Mouse (Mus musculus) liver, adult 2 months (tissue): ENCODE data around the gene Kat2a. TPM values are rescaled to one million over a fixed set of nuclear protein-coding genes. Genes with fewer than 3 reads are reported as not detected.

Experiments used
- DNase-seq: peaks from one replicate; pipeline ENCODE4 v3.0.0-alpha.2; 2011; ENCODE audit warnings: low read depth, low spot score; ENCODE audit errors: extremely low read depth
- H3K27ac ChIP-seq: fragments of 200-500 bp; replicated peaks from 2 replicates; pipeline ENCODE4 v1.5.1; 2012; ENCODE audit warnings: low read depth, mild to moderate bottlenecking, control low read depth, inconsistent platforms, low read length; ENCODE audit not compliant: insufficient read depth
- H3K27me3 ChIP-seq: fragments of 200-500 bp; 2 replicates; pipeline ENCODE4 v1.6.1; 2012; ENCODE audit warnings: mild to moderate bottlenecking, moderate library complexity, low read length, inconsistent platforms; ENCODE audit not compliant: control insufficient read depth, insufficient read depth
- H3K36me3 ChIP-seq: fragments of 200-500 bp; 2 replicates; pipeline ENCODE4 v1.6.1; 2012; ENCODE audit warnings: low read length, inconsistent platforms; ENCODE audit not compliant: control insufficient read depth, insufficient read depth
- H3K4me1 ChIP-seq: fragments of 200-500 bp; 2 replicates; pipeline ENCODE4 v1.6.1; 2011; ENCODE audit warnings: low read length; ENCODE audit not compliant: control insufficient read depth, insufficient read depth
- H3K4me3 ChIP-seq: fragments of 200-500 bp; 2 replicates; pipeline ENCODE4 v1.5.1; 2011; ENCODE audit warnings: low read depth, mild to moderate bottlenecking, control low read depth, low read length, moderate library complexity; ENCODE audit not compliant: insufficient read depth
- H3K79me2 ChIP-seq: fragments of 200-500 bp; 2 replicates; pipeline ENCODE4 v1.6.1; 2012; ENCODE audit warnings: inconsistent platforms, mild to moderate bottlenecking, low read length, moderate library complexity; ENCODE audit not compliant: control insufficient read depth, insufficient read depth
- H3K9ac ChIP-seq: fragments of 200-500 bp; 2 replicates; pipeline ENCODE4 v1.6.1; 2012; ENCODE audit warnings: low read depth, mild to moderate bottlenecking, control low read depth, inconsistent platforms, low read length
- CTCF ChIP-seq: fragments of 200-500 bp; IDR thresholded peaks from 2 replicates; pipeline ENCODE4 v1.5.1; 2011; ENCODE audit warnings: low read depth, low read length, control low read depth
- POLR2A ChIP-seq: fragments of 200-500 bp; IDR thresholded peaks from 2 replicates; pipeline ENCODE4 v1.6.1; 2011; ENCODE audit warnings: low read length, control low read depth; ENCODE audit not compliant: insufficient read depth; ENCODE audit errors: extremely low read depth
- WGBS: fragments of 180-500 bp; shearing (Covaris S2); methylation state at CpG from one replicate; pipeline ENCODE4 v1.1.7; 2018; 5-methylcytosine and 5-hydroxymethylcytosine counted together
- polyA plus RNA-seq: library from polyadenylated mRNA; depleted of rRNA; stranded (reverse); fragments of >200 nt; gene quantifications from 2 replicates; pipeline ENCODE4 v1.2.3, GENCODE M21; 2012
- total RNA-seq: library from RNA; depleted of rRNA; stranded (reverse); fragments of >200 nt; gene quantifications from 2 replicates; pipeline ENCODE4 v1.2.3, GENCODE M21; 2014

Gene Kat2a
- total and polyA plus RNA-seq, 2 experiments: 3.3 to 18.9 TPM

- WGBS: 90% methylated on average over 1 of the region's 3 CpGs
- Histone ChIP-seq H3K27ac (no peak overlapping the region), H3K4me1 (no peaks in the 10 kb centered on the region), H3K27me3 (no peaks in the 10 kb centered on the region), H3K9ac (no peak overlapping the region), H3K79me2 (no peaks in the 10 kb centered on the region), H3K4me3 (no peak overlapping the region), H3K36me3 (no peaks in the 10 kb centered on the region)
- DNase-seq: no peak
- TF ChIP-seq CTCF (no peak), POLR2A (no peak)
Measured at GRCm38 (mm10) chr11:100685371-100685770, 26.9 kb downstream of the Kat2a start.

- Histone ChIP-seq H3K9ac (no peak overlapping the region), H3K27me3 (no peaks in the 10 kb centered on the region), H3K79me2 (no peaks in the 10 kb centered on the region), H3K27ac (no peak overlapping the region), H3K36me3 (no peaks in the 10 kb centered on the region), H3K4me3 (no peak overlapping the region), H3K4me1 (no peaks in the 10 kb centered on the region)
- TF ChIP-seq POLR2A (no peak), CTCF (no peak)
- no peak for DNase-seq
- 85% methylated on average over 2 of the region's 2 CpGs for WGBS
Measured at GRCm38 (mm10) chr11:100684084-100684483, 28.2 kb downstream of the Kat2a start.

GRCm38 (mm10) chr11:100682526-100682925 is 29.7 kb downstream of the Kat2a start:
- Histone ChIP-seq H3K4me3 (no peak overlapping the region), H3K36me3 (no peaks in the 10 kb centered on the region), H3K4me1 (no peaks in the 10 kb centered on the region), H3K27ac (no peak overlapping the region), H3K79me2 (no peaks in the 10 kb centered on the region), H3K9ac (no peak overlapping the region), H3K27me3 (no peaks in the 10 kb centered on the region)
- TF ChIP-seq POLR2A (no peak), CTCF (no peak)
- no peak for DNase-seq
- WGBS: 83% methylated on average over 5 of the region's 5 CpGs

GRCm38 (mm10) chr11:100681826-100682225 is 30.4 kb downstream of the Kat2a start:
- H3K27ac ChIP-seq: no peak overlapping the region
- no peak for DNase-seq
- no peaks in the 10 kb centered on the region for H3K79me2 ChIP-seq
- no peaks in the 10 kb centered on the region for H3K4me1 ChIP-seq
- H3K36me3 ChIP-seq: no peaks in the 10 kb centered on the region
- no peaks in the 10 kb centered on the region for H3K27me3 ChIP-seq
- H3K4me3 ChIP-seq: no peak overlapping the region
- WGBS: 84% methylated on average over 5 of the region's 5 CpGs
- no peak for TF ChIP-seq CTCF
- TF ChIP-seq POLR2A: no peak
- H3K9ac ChIP-seq: no peak overlapping the region

- Histone ChIP-seq H3K4me3 (no peak overlapping the region), H3K27me3 (0 out of 2 replicates have a peak, but pooled peaks cover 6% of the 10 kb centered on the region), H3K27ac (no peak overlapping the region), H3K4me1 (no peaks in the 10 kb centered on the region), H3K79me2 (no peaks in the 10 kb centered on the region), H3K36me3 (no peaks in the 10 kb centered on the region), H3K9ac (no peak overlapping the region)
- no peak for DNase-seq
- TF ChIP-seq CTCF (no peak), POLR2A (no peak)
- WGBS: 74% methylated on average over 7 of the region's 7 CpGs
Measured at GRCm38 (mm10) chr11:100677810-100678209, 34.5 kb downstream of the Kat2a start.

- H3K27me3 ChIP-seq: 0 out of 2 replicates have a peak, but pooled peaks cover 6% of the 10 kb centered on the region
- TF ChIP-seq CTCF: no peak
- no peak for TF ChIP-seq POLR2A
- 17% methylated on average over 23 of the region's 23 CpGs for WGBS
- no peak overlapping the region for H3K27ac ChIP-seq
- no peaks in the 10 kb centered on the region for H3K36me3 ChIP-seq
- no peak overlapping the region for H3K4me3 ChIP-seq
- no peak for DNase-seq
- no peak overlapping the region for H3K9ac ChIP-seq
- H3K79me2 ChIP-seq: no peaks in the 10 kb centered on the region
- H3K4me1 ChIP-seq: no peaks in the 10 kb centered on the region
Measured at GRCm38 (mm10) chr11:100673169-100673568, 39.1 kb downstream of the Kat2a start.
